Mouse (Mus musculus): ENCODE data around the gene Vrk1.
A peak's percentile ranks its signal among the peaks of the same experiment; 100 is the strongest.

The Vrk1 gene

GRCm38 (mm10) chr12:106001775-106002174, 8.3 kb upstream of the Vrk1 start:
- peak; percentile 10 for DNase-seq (ENCODE audit: low read depth, low spot score)

DNA sequence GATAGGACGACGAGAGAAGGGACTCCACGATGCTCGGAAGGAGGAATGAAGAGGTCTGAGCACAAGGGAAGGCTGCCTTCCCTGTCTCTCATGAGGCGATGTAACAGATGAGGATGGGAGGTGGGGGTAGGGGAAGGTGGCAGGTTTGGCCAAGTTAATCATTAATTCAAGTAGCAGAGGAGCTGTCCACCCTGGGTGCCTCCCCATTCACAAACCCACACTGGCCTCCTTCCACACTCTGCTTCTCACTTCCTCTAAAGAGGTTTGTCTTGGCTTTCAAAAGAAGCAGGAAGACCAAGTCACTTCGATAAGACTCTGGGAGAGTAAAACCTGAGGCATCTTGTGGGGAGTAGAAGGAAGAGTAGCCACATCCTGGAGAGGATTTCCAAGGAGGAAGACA, 5.3 kb upstream of the Vrk1 start:
- no peak for DNase-seq (ENCODE audit: low read depth, low spot score)

DNA sequence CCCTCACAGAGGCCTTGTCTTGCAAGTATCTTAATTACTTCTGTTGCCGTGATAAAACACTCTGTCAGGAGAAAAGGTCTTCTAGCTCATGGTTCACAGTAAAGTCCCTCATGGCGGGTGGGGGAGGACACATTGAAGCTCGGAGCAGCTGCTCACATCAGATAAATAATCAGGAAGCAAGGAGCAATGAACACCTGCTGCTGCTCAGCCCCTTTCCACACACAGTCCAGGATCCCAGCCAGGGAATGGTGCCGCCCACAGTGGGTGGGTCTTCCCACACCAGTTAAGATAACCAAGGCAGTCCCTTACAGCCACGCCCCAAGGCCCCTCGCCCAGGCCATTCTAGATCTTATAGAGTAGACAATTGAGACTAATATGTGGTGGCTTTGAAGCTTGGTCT, 3.8 kb upstream of the Vrk1 start:
- no peak for DNase-seq (ENCODE audit: low read depth, low spot score)

DNA sequence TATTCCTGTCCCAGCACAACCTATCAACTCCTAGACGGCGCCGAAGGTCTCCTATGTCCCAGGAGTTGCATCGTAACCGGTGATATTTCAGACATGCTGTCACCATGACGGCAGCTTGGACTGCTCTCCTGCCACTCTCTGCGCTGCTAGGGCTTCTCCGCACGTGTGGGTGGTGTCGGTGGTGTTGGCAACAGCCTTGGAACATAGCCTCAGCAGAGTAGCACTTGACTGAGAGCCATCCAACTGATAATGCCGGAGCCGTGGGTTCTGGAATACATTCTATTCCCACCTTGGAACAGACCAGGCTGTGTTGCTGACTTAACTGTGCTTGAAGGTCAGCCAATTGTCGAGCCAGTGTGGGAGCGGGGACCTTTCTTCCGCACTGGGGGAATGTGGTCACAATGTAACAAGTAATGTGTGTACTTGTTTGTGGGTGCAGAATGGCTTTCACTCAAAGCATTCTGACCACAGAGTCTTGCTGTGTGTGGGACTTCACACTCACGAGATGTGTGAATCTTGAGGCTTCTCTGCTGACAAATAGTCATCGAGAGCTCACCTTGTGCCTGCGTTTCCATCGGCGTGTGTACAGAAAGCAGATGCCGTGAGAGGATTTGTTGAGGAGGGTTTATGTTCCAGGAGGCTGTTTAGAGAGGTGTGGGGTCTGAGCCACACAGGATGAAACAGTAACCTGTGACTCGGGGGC, 1.5 kb upstream of the Vrk1 start:
- no peak for DNase-seq (ENCODE audit: low read depth, low spot score)

GRCm38 (mm10) chr12:106009122-106009870, 732 bp upstream of the Vrk1 start:
- no peak for DNase-seq (ENCODE audit: low read depth, low spot score)

- no peak for DNase-seq (ENCODE audit: low read depth, low spot score)
These were observed 2.1 kb downstream of the Vrk1 start for GRCm38 (mm10) chr12:106012161-106012560.

DNA sequence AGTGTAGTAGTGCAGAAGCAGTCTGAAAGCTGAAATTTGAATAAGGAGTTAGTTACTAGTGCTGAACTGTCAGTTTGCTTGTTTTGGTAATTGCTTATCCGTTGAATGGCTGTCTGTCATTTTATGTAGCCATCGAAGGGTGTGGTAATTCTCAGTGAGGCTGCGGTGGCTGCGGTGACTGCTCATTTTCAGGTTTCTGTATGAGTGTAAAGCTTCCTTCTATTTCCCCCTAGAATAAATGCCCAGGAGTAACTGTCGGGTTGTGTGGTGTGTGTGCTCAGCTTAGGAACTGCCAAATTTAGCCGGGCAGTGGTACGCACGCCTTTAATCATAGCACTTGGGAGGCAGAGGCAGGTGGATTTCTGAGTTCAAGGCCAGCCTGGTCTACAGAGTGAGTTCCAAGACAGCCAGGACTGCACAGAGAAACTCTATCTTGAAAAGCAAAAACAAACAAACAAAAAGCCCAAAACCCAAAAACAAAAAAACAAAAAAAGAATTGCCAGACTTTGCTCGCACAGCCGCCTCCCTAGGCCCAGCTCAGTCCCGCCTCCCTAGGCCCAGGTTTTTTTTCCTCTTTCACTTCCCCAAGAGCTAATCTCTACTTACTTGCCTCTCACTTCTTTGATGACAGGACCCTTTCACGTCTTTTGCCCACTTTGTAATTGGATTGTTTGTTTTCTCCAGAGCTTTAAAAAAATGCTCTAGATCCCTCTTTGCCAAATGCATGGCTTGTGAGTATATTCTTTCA, 6.4 kb downstream of the Vrk1 start:
- DNase-seq (ENCODE audit: low read depth, low spot score) = no peak

GRCm38 (mm10) chr12:106020063-106020462, 10.0 kb downstream of the Vrk1 start:
- DNase-seq (ENCODE audit: low read depth, low spot score) = no peak

DNA sequence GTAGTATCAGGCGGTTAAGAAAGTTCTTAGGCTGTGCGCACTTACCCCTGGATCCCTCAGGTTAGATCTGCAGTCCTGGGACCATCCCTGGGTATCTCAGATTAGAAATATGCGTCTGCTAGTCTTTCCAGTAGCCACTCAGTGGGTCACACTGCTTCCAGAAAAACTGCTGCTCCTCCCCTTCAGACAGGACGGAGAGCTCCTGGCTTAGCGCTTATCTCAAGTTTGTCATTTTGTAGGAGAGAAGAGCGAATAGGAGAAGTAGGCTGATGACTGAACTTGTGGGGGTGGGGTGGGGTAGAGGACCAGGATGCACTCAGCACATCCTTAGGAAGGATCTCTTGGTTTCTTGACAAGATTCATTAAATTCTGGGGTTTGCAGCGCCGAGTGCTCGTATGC, 13.6 kb downstream of the Vrk1 start:
- DNase-seq (ENCODE audit: low read depth, low spot score) = no peak

DNA sequence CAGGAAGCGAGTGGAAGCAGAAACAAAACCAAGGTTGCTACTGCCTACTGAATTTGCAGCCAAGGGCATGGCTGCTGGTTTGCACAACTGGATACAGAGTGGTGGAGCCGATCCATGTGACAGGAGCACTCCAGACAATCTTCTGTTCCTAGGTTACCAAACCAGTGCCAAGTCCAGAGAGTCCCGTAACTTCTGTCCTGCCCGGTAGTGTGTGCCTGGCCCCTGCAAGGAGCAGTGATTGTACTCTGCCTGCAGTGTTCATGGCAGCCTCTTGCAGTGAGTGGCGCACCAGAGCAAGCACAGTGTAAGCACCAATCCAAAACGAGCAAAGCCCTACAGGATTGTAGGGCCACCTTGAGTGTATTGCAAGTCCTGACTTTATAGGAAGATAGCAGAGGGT, 15.4 kb downstream of the Vrk1 start:
- DNase-seq (ENCODE audit: low read depth, low spot score) = no peak

DNA sequence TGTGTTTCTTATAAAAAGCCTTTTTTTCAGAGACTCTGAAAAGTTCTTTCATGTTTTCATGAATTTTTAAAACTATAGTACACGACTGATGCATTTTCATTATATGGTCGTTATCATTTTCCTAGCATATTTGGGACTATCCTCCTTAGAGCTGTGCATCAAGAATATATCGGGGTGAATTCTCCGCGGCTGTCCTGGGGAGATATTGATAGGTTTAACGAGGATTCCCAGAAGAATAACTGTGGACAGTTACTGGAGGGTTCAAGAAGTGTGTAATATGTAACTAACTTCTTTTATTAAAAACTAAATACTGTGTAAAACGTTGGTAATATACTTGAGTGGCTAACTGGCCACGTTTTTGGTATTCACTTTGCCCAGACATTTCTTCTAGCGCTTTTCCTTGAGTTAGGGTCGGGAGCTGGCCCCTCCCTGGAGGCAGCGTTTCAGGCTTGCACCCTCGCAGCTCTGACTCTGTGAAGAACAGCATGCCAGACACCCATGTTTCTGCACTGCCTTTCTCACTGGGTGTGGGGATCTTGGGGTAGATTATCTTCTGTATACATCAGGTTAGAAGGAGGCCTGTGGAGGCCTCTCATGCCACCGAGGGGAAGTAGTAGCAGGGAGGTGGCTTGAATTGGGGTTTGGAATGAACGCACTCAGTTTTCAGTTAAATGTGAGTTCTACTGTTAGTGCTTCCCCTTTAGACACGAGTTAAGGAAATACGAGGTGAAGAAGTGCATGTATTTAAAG, 16.5 kb downstream of the Vrk1 start:
- DNase-seq (ENCODE audit: low read depth, low spot score) = no peak

GRCm38 (mm10) chr12:106027372-106027771, 17.3 kb downstream of the Vrk1 start:
- DNase-seq (ENCODE audit: low read depth, low spot score) = no peak

- DNase-seq (ENCODE audit: low read depth, low spot score) = no peak
These were observed 19.6 kb downstream of the Vrk1 start for GRCm38 (mm10) chr12:106029582-106029981.

GRCm38 (mm10) chr12:106030146-106030745, 20.2 kb downstream of the Vrk1 start:
- no peak for DNase-seq (ENCODE audit: low read depth, low spot score)

DNA sequence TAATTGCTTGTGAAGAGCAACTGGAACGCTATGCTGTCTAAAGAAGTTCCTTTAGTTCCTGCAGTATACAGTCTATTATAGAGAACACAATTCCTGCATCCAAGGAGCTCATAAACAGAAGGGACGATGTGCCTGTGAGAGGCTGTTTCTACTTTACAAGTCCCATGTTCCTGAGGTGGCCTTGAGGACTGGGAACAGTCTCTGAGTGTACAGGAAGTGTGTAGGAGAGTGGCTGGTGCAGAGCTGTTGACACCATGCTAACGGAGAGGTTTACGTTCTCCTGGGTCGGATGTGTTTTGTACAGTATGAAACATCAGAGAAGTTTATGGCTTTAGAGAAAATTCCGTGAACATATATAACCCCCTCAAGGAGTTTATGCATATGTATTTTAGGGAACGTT, 20.8 kb downstream of the Vrk1 start:
- DNase-seq (ENCODE audit: low read depth, low spot score) = no peak

GRCm38 (mm10) chr12:106031916-106032315, 21.9 kb downstream of the Vrk1 start:
- DNase-seq (ENCODE audit: low read depth, low spot score) = no peak

GRCm38 (mm10) chr12:106032361-106032760, 22.3 kb downstream of the Vrk1 start:
- DNase-seq (ENCODE audit: low read depth, low spot score) = no peak

DNA sequence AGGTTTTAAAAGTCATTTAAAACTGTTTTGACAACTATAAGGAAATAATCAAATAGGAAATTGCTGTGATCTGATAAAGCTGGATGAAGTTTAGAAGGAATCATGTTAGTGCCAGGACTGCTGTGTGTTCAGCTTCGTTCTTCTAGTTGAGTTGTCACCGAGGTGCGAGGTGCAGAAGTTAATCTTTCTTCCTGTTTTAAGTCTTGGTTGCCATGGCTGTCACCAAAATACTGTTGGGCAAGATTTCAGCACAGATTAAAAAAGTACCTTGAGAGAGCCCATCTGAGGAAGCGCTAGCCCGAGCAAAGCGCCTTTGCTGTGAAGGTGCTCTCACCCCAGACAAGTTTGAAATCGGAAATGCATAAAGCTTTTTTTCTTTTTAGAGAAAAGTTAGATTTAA, 24.2 kb downstream of the Vrk1 start:
- DNase-seq (ENCODE audit: low read depth, low spot score) = no peak

DNA sequence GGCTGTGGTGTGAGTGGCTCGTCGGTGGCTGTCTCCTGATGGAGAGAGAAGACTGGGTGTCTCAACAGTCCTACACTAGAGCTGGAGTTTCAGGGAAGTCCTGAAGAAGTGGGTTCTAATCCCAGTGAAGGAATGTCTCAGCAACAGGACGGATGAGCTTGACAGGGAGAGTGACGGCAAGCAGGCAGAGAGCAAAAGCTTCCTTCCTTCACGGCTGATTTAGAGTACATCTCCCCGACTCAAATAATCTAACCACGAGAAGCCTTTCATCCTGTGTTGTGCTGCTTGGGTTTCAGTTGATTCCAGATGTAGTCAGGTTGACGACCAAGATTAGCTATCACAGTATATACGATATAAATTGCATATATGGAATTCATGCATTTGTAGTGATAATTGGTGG, 24.7 kb downstream of the Vrk1 start:
- no peak for DNase-seq (ENCODE audit: low read depth, low spot score)

- no peak for DNase-seq (ENCODE audit: low read depth, low spot score)
These were observed 30.2 kb downstream of the Vrk1 start for GRCm38 (mm10) chr12:106040259-106040658.

- peak; percentile 18 for DNase-seq (ENCODE audit: low read depth, low spot score)
These were observed 36.2 kb downstream of the Vrk1 start for GRCm38 (mm10) chr12:106046143-106046795.
